Mouse (Mus musculus) frontal cortex, adult 2 months (tissue): ENCODE data around the gene Rapgef4. TPM values are rescaled to one million over a fixed set of nuclear protein-coding genes. Genes with fewer than 3 reads are reported as not detected.

Experiments
- DNase-seq, 2 experiments: peaks; one replicate each; pipeline ENCODE4 v3.0.0; 2022; ENCODE audit warnings: low spot score in 1 of 2; ENCODE audit errors: extremely low spot score in 1 of 2
- polyA plus RNA-seq: library from polyadenylated mRNA; depleted of rRNA; stranded (reverse); fragments of >200 nt; gene quantifications from 2 replicates; pipeline ENCODE4 v1.2.3, GENCODE M21; 2012

Gene Rapgef4
- polyA plus RNA-seq, 1 experiment, result 366 TPM

DNA sequence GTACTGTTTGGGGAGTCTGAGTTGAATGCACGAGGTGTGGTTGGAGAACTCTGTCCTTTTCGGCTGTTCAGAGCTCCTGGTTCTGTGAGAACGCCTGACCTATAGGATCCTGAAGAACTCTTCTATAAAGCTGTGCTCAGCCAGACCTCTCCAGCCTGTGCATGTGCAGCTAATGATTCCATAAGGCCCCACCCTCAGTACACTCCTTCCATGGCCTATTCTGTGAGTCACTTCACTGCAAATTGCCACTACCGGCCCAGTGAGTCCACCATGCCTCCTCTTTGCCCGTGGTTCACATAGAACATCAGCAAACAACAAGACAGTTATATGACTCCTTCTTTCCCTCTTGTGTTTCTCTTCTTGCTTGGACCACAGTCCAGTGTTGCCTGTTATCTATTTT is 42.8 kb downstream of the Rapgef4 start:
- DNase-seq, result no peak

DNA sequence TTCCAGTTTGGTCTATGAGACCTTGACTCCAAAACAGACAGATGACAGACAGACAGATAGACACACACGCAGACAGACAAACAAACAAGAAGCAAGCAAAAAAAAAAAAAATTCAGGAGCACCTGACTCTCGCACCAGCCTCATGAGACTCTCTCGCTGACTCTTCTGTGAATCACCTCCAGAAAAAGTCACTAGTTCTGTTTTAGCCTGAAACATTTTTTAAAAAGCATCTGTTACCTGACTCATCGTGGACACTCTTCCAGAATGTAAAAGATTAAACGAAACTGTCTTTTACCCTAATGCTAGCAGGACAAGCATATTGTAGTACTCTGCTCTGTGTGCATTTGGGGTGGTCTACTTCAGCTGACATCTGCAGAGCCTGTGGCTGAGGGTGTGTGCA is 44.6 kb downstream of the Rapgef4 start:
- no peak for DNase-seq

DNA sequence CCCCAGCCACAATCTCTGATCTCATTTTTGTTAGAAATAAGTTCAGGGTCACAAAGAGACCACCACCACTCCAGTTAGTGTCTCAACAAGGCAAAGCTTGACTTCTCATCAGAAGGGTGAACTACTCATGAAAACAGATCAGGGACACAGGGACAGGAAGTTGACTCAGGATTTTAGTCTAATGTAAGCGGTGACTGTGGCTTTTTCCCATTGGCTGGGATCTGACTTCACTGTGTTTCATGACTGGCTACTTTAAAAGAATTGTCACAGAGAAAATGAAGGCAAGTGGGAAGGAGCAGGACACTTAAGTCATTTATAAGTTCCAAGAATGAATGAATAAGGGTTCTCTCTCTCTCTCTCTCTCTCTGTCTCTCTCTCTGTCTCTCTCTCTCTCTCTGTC is 45.5 kb downstream of the Rapgef4 start:
- no peak for DNase-seq

DNA sequence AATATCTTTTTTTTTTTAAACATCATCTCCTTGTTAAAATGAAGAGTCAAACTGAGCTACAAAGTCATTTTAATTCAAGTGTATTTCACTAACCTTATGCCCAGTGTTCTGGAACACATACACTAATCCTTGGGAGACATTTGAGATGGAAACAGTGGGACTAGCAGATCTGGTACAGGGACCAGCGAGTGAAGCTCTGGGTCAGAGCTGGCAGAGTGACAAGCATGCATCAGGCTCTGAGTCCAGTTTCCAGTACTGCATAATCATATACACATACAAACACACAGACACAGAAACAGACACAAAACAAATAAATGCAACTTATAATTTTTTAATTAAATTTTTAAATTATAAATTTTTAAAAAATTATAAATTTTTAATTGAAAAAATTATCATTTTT is 48.0 kb downstream of the Rapgef4 start:
- DNase-seq, result no peak

DNA sequence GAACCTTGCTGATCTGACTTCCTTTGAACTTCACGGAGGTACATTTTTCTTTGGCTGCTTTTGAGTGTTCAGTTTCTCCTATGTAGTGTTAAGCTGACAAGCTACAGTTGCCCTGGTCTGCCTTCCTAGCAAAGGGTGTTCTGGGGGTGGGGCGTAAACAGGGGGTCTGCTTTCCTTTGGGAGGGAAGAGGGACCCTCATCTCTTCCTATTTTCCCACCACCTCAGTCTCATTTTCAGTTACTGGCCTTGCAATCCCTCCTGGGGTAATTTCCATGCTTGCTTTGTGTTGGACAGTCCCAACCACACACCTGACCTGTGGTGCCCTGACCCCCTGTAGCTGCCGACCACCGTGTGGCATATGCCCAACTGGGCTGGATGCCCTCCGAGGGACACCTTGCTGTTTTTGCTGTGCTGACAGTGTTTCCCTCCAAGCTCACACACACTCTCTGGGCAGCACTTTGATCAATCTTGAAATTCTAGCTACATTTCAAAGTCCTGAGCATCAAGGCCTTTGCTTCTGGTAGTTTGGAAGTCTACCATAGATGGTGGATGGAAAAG is 48.6 kb downstream of the Rapgef4 start:
- DNase-seq, result no peak

DNA sequence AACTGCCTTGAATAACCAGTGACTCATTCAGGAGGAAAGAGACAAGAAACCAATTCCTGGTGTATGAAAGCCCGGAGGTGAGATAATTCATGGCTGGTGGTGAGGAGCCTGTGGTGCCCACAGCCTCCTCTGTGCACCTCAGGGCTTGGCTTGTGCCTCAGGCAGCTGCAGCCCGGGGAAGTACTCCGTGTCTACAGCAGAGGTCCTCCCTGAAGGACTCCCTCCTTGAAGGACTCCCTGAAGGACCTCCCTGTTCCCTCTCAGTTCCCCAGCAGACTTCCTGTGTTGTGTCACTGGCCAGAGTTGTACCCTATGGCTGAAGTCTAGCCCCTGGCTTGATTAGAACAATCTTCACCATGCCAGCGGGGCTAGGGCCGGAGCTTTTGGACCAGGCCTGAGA is 50.7 kb downstream of the Rapgef4 start:
- peak in 1 of 2 experiments; percentile 32 for DNase-seq

DNA sequence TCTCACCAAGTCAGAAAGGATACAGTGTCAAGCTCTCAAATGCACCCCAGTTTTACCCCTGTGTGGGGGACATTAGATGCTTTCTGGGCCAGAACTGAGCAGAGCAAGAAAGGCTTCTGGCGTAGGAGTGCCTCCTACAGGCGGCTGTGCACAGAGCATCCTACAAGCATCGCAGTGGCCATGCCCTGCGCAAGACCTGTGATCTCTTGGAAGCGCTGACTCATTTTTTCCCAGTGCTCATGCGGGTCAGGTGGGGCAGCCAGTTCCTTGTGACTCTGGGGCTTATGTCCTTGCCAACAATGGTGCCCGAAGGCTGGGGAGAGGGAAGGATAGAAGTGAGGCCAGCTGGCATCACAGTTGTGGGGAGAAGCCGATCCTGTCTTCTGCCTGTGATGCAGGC is 54.6 kb downstream of the Rapgef4 start:
- peak in 1 of 2 experiments; percentile 62 for DNase-seq

DNA sequence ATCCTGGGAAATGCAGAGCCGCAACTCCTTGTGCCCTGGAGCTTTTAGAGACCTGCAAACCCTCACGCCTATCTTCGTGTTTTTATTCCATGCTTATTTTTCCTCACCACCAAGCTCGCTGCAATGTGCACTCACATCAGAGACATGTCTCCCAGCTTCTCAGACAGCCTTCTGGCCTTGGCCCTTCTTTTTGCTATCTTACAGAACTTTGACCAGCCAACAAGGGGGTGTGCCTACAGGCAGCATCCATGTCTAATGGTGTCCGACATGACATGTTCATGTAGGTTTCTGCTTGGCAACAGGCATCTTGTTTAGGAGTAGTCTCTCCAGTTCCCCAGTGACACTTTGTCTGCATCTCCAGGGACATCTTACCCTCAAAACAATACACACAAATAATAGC is 56.3 kb downstream of the Rapgef4 start:
- DNase-seq, result no peak

DNA sequence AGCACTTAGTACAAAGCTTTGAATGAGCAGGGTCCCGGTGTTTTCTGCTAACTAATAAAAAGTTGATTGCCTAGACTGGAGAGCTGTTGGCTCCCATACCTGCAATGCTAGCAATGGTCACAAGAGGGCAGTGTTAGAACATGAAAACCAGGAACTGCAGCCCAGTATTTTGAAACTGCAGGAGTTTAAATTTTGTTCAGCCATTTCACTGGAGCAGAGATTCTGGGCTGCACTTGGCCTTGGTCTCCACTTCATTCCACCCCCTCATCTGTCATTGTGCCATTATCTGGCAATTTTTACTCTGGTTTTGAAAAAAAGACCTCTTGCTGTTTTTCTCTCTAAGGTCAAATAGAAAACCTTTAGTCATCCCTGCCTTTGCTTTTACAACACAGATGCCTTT is 57.2 kb downstream of the Rapgef4 start:
- peak; percentile 64 to 95 for DNase-seq

DNA sequence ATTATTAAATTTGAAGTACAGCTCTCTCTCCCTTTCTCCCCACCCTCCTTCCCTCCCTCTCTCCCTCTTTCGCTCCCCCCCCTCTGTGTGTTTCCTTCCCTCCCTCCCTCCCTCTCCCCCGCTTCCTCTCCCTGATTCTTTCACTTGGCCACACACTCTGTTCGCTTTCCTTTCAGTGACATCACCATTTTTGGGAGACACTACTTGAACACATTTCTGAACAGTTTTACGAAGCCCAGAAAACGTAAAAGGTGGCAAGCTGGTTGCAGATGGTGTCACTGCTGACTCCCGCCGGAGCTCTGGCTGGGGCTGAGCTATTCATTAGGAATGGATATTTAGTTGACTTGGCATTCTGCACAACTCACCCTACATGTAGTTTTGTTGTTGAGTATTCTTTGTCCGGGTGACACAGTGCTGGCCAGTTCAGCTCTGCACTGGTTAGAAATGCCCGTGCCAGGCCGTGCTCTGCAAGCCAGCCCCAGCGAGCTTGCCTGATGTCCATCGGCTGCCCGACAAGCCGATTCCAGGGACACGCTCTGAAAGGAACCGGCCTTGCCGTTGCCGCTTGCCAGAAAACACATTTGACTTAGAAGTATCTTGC is 57.7 kb downstream of the Rapgef4 start:
- peak in 1 of 2 experiments; percentile 42 for DNase-seq

DNA sequence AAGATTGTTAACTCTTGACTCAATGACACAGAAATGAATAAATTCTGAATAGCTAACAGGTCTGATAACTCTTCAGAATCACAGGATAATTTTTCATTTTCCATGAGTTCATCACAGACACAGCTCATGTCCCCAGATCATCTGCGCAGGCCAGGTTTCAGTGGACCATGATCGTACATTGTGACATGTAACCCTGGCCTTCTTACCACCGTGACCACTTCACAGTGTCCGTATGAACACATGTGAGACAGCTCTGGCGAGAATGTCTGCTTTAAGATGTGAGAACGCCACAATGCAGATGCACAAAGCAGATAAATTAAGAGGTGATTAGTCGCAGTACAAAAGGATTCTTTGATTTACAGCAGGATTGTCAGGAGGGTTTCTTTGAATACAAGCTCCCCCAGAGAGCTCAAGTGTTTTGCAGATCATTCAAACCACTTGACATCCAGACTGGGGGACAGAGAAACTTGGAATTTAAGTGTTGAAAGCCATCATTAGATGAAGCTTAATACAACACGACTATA is 58.5 kb downstream of the Rapgef4 start:
- no peak for DNase-seq

DNA sequence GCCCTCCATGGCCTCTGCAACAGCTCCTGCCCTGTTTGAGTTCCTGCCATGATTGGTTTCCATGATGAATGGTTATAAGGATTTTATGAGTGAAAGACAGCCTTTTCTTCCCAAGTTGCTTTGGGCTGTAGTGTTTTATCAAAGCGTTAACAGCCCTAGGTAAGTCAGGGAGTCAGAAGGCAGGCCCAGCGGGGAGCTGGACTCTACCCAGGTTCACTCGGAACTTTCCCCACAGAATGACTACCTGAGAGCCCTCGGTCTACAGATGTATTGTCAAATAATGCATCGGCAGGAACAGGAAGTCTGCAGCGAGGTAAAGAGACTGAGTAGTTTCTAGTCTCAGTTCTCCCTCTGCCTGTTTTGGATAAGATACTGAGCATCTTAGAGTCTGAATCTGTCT is 60.0 kb downstream of the Rapgef4 start:
- no peak for DNase-seq

DNA sequence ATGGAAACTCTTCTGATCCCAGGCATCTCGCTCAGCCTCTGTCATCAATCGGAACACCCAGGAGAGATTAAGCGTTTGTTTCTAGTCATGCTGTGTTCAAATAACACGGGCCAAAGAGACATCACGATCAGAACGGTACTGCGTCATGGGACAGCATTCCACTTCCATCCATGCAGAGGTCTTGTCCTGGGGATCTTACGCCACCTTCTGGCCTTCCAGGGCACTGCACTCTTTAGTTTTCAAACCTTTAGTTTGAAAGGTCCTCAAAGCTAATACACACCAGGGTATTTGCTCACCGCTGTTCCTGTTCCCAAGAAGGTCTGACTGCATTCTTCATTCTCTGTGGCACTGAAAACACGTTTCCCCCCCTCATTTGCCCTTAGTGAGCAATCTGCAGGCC is 61.1 kb downstream of the Rapgef4 start:
- no peak for DNase-seq

DNA sequence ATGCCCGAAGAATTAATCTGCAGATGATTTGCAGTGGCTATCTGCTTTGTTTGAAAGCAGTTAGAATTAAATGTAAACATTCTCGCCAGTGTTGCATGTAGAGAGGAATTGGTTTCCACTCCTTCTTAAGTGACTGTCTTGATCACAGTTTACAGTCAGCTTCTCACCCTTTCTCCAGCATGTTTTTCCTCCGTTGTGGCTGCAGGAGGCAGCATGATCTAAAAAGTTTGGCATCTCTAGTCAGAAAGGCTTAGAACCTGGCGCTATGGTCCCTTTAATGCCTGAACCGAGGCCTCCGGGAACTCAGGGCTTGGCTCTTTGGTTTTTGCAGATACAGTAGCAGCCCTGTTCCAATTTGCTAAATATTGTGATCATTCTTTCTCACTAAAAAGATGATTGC is 63.2 kb downstream of the Rapgef4 start:
- DNase-seq, result peak in 1 of 2 experiments; percentile 25

DNA sequence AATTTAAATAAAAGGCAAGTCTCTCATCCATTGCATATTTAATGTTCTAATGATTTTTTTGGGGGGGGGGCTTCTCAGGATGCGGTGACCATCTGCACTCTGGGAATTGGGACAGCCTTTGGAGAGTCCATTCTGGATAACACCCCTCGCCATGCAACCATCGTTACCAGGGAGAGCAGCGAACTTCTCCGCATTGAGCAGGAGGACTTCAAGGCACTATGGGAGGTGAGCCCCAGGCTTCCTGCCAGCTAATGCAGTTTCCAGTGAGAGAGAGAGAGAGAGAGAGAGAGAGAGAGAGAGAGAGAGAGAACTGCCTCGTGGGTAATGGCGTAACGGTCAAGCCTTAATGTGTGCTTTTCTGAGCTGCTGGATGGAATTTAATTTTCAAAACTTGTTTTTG is 64.0 kb downstream of the Rapgef4 start:
- DNase-seq, result no peak

DNA sequence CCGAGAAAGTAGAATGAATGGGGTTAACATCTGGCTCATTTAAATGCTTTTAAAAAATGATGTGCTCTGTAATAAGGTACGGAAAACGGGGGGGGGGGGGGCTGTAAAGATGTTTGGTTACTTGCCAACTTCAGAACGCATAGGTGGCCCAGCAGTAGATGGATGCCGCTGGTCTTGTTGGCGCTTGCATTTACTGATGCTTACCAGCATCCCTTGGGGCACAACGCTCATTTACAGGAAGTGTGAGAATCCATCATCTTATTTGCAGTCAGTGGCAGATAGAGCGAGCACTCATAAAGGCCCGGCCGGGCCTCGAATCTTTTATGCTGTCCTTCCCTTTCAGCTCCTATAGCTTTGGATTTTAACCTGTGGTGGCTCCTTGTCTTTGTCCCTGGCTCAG is 64.6 kb downstream of the Rapgef4 start:
- DNase-seq, result no peak

DNA sequence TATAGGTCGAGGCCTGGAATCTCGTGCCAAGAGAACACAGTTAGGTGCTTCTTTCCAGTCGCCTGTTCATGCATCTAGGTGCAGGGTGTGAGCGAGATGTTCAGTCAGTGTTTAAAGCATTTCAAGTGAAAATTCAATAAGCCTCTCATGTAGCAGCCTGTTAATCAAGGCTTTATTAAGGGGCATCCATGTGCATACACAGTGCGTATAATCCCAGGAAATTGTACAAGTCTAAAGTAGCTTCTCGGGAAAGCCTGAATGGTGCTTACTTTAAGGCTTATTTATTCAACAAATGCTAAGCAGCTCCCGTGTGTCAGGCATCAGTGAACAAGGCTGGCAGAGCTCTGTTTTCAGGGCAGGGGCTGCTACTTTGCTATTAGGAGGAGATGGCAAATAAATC is 69.4 kb downstream of the Rapgef4 start:
- no peak for DNase-seq

DNA sequence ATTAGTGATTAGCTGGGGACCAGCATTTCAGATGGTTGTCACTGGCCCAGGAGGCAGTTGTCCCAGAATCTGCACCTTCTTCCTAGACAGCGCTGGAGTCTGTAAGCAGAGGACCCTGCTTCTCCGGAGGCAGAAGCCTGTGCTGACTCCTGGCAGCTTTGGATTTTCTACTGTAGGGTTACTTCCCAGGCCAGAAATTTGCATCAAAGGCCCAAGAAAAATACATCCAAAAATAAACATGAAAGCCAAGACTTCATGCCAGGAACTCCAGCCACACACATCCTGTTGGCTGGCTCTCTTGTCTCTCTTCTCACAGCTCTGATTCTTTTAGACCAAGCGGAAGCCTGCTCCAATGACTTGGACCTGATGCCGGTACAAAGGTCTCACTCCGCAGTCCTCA is 73.2 kb downstream of the Rapgef4 start:
- no peak for DNase-seq

DNA sequence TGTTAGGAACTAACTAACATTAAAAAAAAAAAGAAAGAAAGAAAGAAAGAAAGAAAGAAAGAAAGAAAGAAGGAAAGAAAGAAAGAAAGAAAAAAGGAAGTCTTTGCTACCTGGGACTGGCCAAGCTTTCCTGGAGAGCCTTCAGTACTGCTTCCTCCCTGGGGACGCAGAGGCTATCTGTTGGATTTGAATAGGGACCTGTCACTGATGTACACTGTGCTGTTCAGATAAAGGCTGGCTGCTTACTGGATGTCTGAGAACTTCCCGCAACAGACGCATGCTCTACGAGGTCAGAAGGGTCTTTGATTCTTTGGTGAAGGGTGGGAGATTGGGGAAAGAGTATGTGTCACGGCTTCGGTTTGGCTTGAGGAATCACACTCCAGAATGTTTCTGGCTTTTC is 73.7 kb downstream of the Rapgef4 start:
- no peak for DNase-seq

DNA sequence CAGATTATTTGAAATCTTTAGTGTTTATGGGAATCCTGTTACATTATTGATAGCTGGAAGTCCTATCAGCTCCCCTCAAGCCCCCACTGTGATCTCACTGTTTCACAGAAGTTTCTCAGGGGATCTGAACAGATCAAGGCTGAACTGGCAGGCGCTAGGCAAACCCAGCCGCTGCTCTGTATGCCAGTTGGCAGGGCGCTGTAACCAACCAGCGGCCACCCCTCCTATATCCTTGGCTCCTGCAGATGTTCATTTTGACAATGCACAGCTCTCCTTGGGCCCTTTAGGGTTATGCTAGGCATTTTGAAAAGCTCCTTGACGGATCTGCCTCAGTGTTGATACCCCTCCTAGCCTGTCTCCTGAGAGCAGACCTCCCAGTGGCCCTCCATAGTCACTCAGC is 74.4 kb downstream of the Rapgef4 start:
- DNase-seq, result no peak

DNA sequence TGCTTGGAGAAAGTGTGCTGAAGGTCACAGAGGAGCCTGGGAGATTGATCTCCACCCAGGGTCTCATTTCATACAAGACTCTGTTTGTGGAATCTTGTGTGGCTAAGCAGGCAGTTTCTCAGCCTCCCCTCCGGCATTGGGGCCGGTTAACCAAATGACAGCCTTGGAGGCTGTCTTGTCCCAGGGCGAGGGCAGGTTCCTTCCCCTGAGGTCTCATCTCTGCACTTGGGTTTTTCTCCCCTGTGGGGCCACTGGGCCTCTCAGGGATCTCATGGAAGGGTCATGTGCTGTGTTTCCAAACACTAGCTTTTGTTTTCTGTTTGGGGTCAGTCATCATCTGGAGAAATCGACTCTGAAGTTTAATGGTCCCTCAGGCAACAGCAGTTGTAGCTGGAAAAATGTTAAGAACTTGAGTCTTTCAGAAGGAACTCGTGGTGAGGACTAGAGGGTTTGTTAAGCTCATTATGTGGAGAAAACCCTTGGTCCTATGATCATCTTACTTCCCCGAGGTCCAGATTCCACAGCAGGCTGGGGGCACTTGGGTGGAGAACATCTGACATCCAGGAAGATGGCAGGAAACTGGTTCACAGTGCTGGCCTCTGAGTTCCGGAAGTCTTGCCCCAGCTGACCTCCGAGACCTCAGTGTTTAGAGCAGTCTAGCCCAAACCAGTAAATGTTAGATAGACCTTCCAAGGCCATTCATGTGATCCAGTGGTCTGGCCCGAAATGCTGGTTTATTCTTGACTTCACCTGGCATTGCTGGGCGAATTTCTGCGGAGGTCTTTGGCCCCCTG is 75.2 kb downstream of the Rapgef4 start:
- DNase-seq, result no peak

DNA sequence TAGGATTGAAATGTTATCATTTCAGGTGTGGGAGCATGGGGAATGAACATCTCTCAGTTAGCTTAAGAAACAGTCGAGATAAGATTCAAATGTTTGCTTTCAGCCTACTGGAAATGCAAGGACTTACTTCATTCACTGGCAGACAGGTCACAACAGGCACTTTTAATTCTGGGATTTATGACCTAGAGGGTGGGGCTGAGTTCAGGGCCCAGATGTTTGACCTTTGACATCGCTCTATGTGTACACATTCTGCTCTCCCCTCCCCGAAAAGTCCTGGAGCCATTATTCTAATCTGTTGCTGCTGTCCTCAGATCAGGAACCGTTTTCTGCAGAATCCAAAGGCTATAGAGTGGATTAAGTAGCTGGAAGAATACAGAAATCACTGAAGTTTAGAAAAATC is 81.9 kb downstream of the Rapgef4 start:
- no peak for DNase-seq
